Comparison of ENCODE assay signal across 44 mouse cellular contexts in genomic region chr7:45597013-45597412, GRCm38 (mm10). TPM values are rescaled to one million over a fixed set of nuclear protein-coding genes. Genes with fewer than 3 reads are reported as not detected.
"Had no signal": no experiment of that assay in that cellular context is flagged by ENCODE, and none has a peak within 500 bp of the region (broad histone marks: within the 10 kb centered on the region; RNA-seq: fewer than 3 reads in every experiment).

No protein-coding gene starts in this region.

- ATAC-seq: lung, postnatal 0 days; midbrain, embryonic 13.5 days; midbrain, embryonic 15.5 days; midbrain, embryonic 16.5 days had no signal

- H3K9me3 ChIP-seq: limb, embryonic 10.5 days; limb, embryonic 12.5 days; limb, embryonic 13.5 days; limb, embryonic 15.5 days; liver, embryonic 13.5 days; liver, embryonic 15.5 days; lung, embryonic 15.5 days; megakaryocyte, embryonic 14.5 days; midbrain, embryonic 10.5 days; midbrain, embryonic 12.5 days; midbrain, embryonic 13.5 days; midbrain, embryonic 15.5 days; neural tube, embryonic 12.5 days had no signal

- H3K4me2 ChIP-seq: limb, embryonic 12.5 days; limb, embryonic 13.5 days; limb, embryonic 15.5 days; liver, embryonic 11.5 days; liver, embryonic 13.5 days; liver, embryonic 15.5 days; lung, embryonic 14.5 days; lung, embryonic 15.5 days; midbrain, embryonic 11.5 days; midbrain, embryonic 12.5 days; midbrain, embryonic 13.5 days; midbrain, embryonic 15.5 days; neural tube, embryonic 12.5 days had no signal

- DNase-seq: left cerebral cortex, postnatal 4 days; liver, embryonic 13.5 days; lung, adult 18-20 months; lung, adult 2 months; lung, embryonic 14.5 days; lung, postnatal 10 days; lung, postnatal 14 days; lung, postnatal 36 days; lung, postnatal 4 days; midbrain, embryonic 14.5 days had no signal

- H3K27me3 ChIP-seq: limb, embryonic 12.5 days; limb, embryonic 13.5 days; limb, embryonic 15.5 days; liver, embryonic 13.5 days; liver, embryonic 15.5 days; lung, embryonic 15.5 days; midbrain, embryonic 12.5 days; midbrain, embryonic 15.5 days; neural tube, embryonic 12.5 days had no signal

- H3K36me3 ChIP-seq: limb, embryonic 10.5 days; limb, embryonic 12.5 days; limb, embryonic 13.5 days; limb, embryonic 15.5 days; liver, embryonic 13.5 days; liver, embryonic 15.5 days; lung, embryonic 15.5 days; midbrain, embryonic 10.5 days; midbrain, embryonic 12.5 days; midbrain, embryonic 13.5 days; midbrain, embryonic 15.5 days; neural tube, embryonic 12.5 days had no signal

- H3K4me1 ChIP-seq: lung, embryonic 15.5 days; midbrain, embryonic 12.5 days; midbrain, embryonic 13.5 days; midbrain, embryonic 15.5 days; neural tube, embryonic 12.5 days had no signal

- H3K27ac ChIP-seq: left cerebral cortex, adult 2 months; limb, embryonic 10.5 days; limb, embryonic 12.5 days; limb, embryonic 13.5 days; limb, embryonic 15.5 days; liver, embryonic 13.5 days; liver, embryonic 14.5 days; liver, embryonic 15.5 days; lung, embryonic 15.5 days; macrophage; midbrain, embryonic 10.5 days; midbrain, embryonic 12.5 days; midbrain, embryonic 13.5 days; midbrain, embryonic 15.5 days; neural tube, embryonic 12.5 days had no signal

- H3K4me3 ChIP-seq: left cerebral cortex, adult 2 months; limb, embryonic 10.5 days; limb, embryonic 12.5 days; limb, embryonic 13.5 days; limb, embryonic 15.5 days; liver, embryonic 13.5 days; liver, embryonic 15.5 days; lung, embryonic 15.5 days; megakaryocyte, embryonic 14.5 days; midbrain, embryonic 10.5 days; midbrain, embryonic 12.5 days; midbrain, embryonic 13.5 days; midbrain, embryonic 15.5 days; myocyte; neural tube, embryonic 12.5 days had no signal

- H3K9ac ChIP-seq: limb, embryonic 12.5 days; limb, embryonic 13.5 days; limb, embryonic 15.5 days; liver, embryonic 13.5 days; liver, embryonic 14.5 days; liver, embryonic 15.5 days; lung, embryonic 14.5 days; lung, embryonic 15.5 days; midbrain, embryonic 12.5 days; midbrain, embryonic 13.5 days; midbrain, embryonic 15.5 days; neural tube, embryonic 12.5 days had no signal

RNA-seq across cellular contexts. Expression of gene Fgf21, which starts 18.3 kb away (rescaled TPM):
- total RNA-seq: left cerebral cortex, adult 18-20 months; left cerebral cortex, adult 2 months; left cerebral cortex, adult 8-10 months; left cerebral cortex, postnatal 10 days; left cerebral cortex, postnatal 14 days; left cerebral cortex, postnatal 25 days; left cerebral cortex, postnatal 36 days; left cerebral cortex, postnatal 4 days; megakaryocyte progenitor cell, adult 5-6 weeks; megakaryocyte, adult 5-6 weeks; megakaryocyte-erythroid progenitor cell, adult 5-6 weeks; midbrain, postnatal 0 days; monocyte, adult 5-6 weeks had no signal
- polyA plus RNA-seq: limb, embryonic 10.5 days; limb, embryonic 11.5 days; limb, embryonic 12.5 days; liver, embryonic 13.5 days; liver, embryonic 14.5 days; liver, embryonic 15.5 days; liver, embryonic 16.5 days; lung, adult 2 months; lung, embryonic 14.5 days; lung, postnatal 0 days; macrophage; midbrain, embryonic 10.5 days; midbrain, embryonic 11.5 days; midbrain, embryonic 12.5 days; midbrain, embryonic 14.5 days; midbrain, embryonic 15.5 days; midbrain, embryonic 16.5 days; midbrain, postnatal 0 days; neural tube, embryonic 11.5 days; neural tube, embryonic 12.5 days had no signal

RNA-seq across cellular contexts. Expression of gene Fut1, which starts 20.1 kb away (rescaled TPM):
- total RNA-seq: left cerebral cortex, adult 18-20 months; left cerebral cortex, adult 2 months; left cerebral cortex, postnatal 14 days; left cerebral cortex, postnatal 36 days; megakaryocyte progenitor cell, adult 5-6 weeks; megakaryocyte, adult 5-6 weeks; megakaryocyte-erythroid progenitor cell, adult 5-6 weeks; midbrain, postnatal 0 days; monocyte, adult 5-6 weeks had no signal
- polyA plus RNA-seq: limb, embryonic 10.5 days; limb, embryonic 12.5 days; liver, embryonic 11.5 days; liver, embryonic 13.5 days; liver, embryonic 14.5 days; liver, embryonic 15.5 days; liver, embryonic 16.5 days; macrophage; midbrain, embryonic 10.5 days; midbrain, embryonic 11.5 days; midbrain, embryonic 12.5 days; midbrain, embryonic 13.5 days; midbrain, embryonic 14.5 days; midbrain, embryonic 15.5 days; midbrain, embryonic 16.5 days; midbrain, postnatal 0 days; neural tube, embryonic 11.5 days; neural tube, embryonic 12.5 days had no signal

RNA-seq across cellular contexts. Expression of gene Izumo1, which starts 24.6 kb away (rescaled TPM):
- total RNA-seq: left cerebral cortex, adult 8-10 months; left cerebral cortex, postnatal 10 days; left cerebral cortex, postnatal 25 days; left cerebral cortex, postnatal 36 days; megakaryocyte-erythroid progenitor cell, adult 5-6 weeks; monocyte, adult 5-6 weeks had no signal
- polyA plus RNA-seq: limb, embryonic 10.5 days; limb, embryonic 11.5 days; liver, embryonic 13.5 days; macrophage; midbrain, embryonic 14.5 days; midbrain, embryonic 15.5 days; midbrain, embryonic 16.5 days; midbrain, postnatal 0 days; myocyte; neural tube, embryonic 11.5 days; neural tube, embryonic 12.5 days had no signal

RNA-seq across cellular contexts. Expression of gene Rasip1, which starts 30.3 kb away (rescaled TPM):
- total RNA-seq: megakaryocyte-erythroid progenitor cell, adult 5-6 weeks had no signal
